Mouse (Mus musculus): ENCODE data around the gene Slc22a3. TPM values are rescaled to one million over a fixed set of nuclear protein-coding genes. Genes with fewer than 3 reads are reported as not detected.

Gene Slc22a3
- polyA plus RNA-seq, 1 experiment from 2014 or later: 0.65 TPM

Other genes starting within 250 kb of the Slc22a3 start
- gene Map3k4, start 188.9 kb downstream of the Slc22a3 start, polyA plus RNA-seq (2015; fragmentation: Nextera tagmentation; extraction: Ambion mirVana): 55.9 and 56.3 TPM in 2 replicates
- gene Plg, start 129.1 kb downstream of the Slc22a3 start, polyA plus RNA-seq (2015; fragmentation: Nextera tagmentation; extraction: Ambion mirVana): 7.3 and 16.8 TPM in 2 replicates
- 0.15 TPM in 2 replicates for gene Slc22a2, start 76.4 kb upstream of the Slc22a3 start, polyA plus RNA-seq (2015; fragmentation: Nextera tagmentation; extraction: Ambion mirVana)
- gene Slc22a1, start 168.1 kb upstream of the Slc22a3 start, polyA plus RNA-seq (2015; fragmentation: Nextera tagmentation; extraction: Ambion mirVana): 0.17 and 1.1 TPM in 2 replicates